Mouse (Mus musculus): ENCODE measurements around the gene Gm11634.

GRCm38 (mm10) chr11:101639761-101640160 lies 40.7 kb upstream of the Gm11634 start:
- TF ChIP-seq POLR2A (IDR thresholded peaks at IDR 0.05; ENCODE audit: low read depth, low read length) (no peak), CTCF (conservative IDR thresholded peaks at IDR 0.05; ENCODE audit: insufficient read depth, insufficient read length, low read depth, low read length) (no peak)
